Mouse (Mus musculus): ENCODE data around the gene Rnf141. TPM values are rescaled to one million over a fixed set of nuclear protein-coding genes. Genes with fewer than 3 reads are reported as not detected.

Rnf141 gene
- polyA plus RNA-seq, 1 experiment, result 16.6 TPM

DNA sequence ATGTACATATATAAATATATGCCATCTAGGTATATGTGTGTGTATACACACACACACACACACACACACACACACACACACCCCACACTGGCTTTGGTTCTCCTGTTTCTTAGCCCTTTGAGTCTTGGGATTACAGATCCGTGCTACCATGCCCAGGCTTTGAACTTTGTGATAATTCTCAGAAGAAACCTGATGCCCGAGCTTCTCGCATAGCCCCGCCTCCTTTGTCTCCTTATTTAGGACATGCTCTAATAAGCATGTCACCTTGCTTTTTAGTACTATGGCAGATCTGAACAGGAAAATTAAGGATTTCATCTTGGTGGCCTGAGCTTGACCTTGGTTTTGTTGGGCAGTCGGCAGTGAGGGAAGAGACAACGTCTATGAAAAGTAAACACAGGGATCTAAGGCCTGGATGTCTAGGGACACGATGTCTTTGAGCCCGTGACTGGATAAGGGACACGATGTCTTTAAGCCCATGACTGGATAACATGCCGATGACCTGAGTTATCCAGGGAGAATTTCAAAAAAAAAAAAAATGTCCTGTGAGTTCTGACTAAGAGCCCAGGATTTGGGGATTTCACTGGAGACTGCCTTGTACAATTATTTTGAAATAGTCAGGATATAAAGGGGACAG, 61.3 kb downstream of the Rnf141 start:
- TF ChIP-seq CTCF (IDR thresholded peaks at IDR 0.05; ENCODE audit: borderline replicate concordance, control insufficient read depth, extremely low read depth, insufficient read depth, low read length, poor library complexity), result no peak
- Histone ChIP-seq H3K27ac (ENCODE audit: control insufficient read depth, insufficient read depth, low read length) (no peak overlapping the region), H3K4me1 (replicated peaks; ENCODE audit: control insufficient read depth, insufficient read depth, low read length) (no peaks in the 10 kb centered on the region), H3K36me3 (ENCODE audit: control insufficient read depth, insufficient read depth, low read length) (no peaks in the 10 kb centered on the region), H3K4me3 (ENCODE audit: control insufficient read depth, insufficient read depth, low read length) (no peak overlapping the region), H3K27me3 (ENCODE audit: control insufficient read depth, insufficient read depth, low read length) (no peaks in the 10 kb centered on the region)
- 92% methylated on average over 10 of the region's 10 CpGs for WGBS
- DNase-seq, result no peak

DNA sequence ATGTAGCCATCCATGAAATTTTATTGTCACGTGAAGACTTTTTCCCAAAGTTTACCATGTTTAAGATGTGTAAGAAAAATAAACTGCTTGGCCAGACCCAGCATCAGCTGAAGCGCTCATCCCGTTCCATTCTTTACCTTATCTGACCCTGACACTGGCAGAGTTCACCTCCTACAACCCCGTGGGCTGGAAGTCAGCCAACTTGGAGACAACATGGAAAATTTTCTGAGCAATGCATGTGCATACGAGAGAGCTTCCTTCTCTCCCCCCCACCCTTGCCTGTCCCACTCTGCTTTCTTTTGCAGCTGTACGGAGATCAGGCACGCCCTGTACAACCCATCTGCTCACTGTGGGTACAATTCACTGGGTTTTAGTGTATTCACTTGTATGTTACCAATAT, 62.1 kb downstream of the Rnf141 start:
- no peaks in the 10 kb centered on the region for H3K4me1 ChIP-seq (replicated peaks; ENCODE audit: control insufficient read depth, insufficient read depth, low read length)
- 87% methylated on average over 7 of the region's 7 CpGs for WGBS
- no peak for DNase-seq
- H3K36me3 ChIP-seq (ENCODE audit: control insufficient read depth, insufficient read depth, low read length), result no peaks in the 10 kb centered on the region
- H3K4me3 ChIP-seq (ENCODE audit: control insufficient read depth, insufficient read depth, low read length), result no peak overlapping the region
- no peak for TF ChIP-seq POLR2A (IDR thresholded peaks at IDR 0.05; ENCODE audit: control insufficient read depth, extremely low read depth, insufficient read depth, low read length, poor library complexity)
- TF ChIP-seq CTCF (IDR thresholded peaks at IDR 0.05; ENCODE audit: borderline replicate concordance, control insufficient read depth, extremely low read depth, insufficient read depth, low read length, poor library complexity), result no peak
- H3K27me3 ChIP-seq (ENCODE audit: control insufficient read depth, insufficient read depth, low read length), result no peaks in the 10 kb centered on the region
- no peak overlapping the region for H3K27ac ChIP-seq (ENCODE audit: control insufficient read depth, insufficient read depth, low read length)

DNA sequence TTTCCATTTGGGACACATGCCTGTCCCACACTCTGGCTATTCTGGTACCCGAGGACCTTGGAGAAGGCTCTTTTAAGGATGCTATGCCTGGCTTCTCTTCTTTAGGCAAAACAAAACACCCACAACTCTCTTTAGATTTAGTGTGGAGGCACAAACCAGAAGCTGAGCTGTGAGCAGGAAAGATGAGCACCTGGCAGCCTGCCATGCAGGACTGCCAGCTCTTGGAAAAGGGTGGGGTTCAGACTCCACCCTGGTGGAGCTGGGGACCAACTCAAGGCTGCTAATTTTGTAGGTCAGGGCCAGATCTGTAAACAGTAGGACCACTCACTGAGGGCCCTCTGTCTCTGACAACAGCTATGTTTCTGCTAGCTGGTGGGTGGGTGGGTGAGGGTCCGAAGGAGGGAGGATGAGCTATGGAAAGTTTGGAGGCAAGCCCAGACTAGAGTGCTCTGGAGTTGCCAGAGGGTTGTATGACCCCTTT, 63.0 kb downstream of the Rnf141 start:
- Histone ChIP-seq H3K4me1 (replicated peaks; ENCODE audit: control insufficient read depth, insufficient read depth, low read length) (no peaks in the 10 kb centered on the region), H3K4me3 (ENCODE audit: control insufficient read depth, insufficient read depth, low read length) (no peak overlapping the region), H3K27me3 (ENCODE audit: control insufficient read depth, insufficient read depth, low read length) (no peaks in the 10 kb centered on the region), H3K27ac (ENCODE audit: control insufficient read depth, insufficient read depth, low read length) (no peak overlapping the region), H3K36me3 (ENCODE audit: control insufficient read depth, insufficient read depth, low read length) (no peaks in the 10 kb centered on the region)
- DNase-seq, result no peak
- TF ChIP-seq POLR2A (IDR thresholded peaks at IDR 0.05; ENCODE audit: control insufficient read depth, extremely low read depth, insufficient read depth, low read length, poor library complexity), result no peak
- TF ChIP-seq CTCF (IDR thresholded peaks at IDR 0.05; ENCODE audit: borderline replicate concordance, control insufficient read depth, extremely low read depth, insufficient read depth, low read length, poor library complexity), result no peak
- 94% methylated on average over 2 of the region's 2 CpGs for WGBS

DNA sequence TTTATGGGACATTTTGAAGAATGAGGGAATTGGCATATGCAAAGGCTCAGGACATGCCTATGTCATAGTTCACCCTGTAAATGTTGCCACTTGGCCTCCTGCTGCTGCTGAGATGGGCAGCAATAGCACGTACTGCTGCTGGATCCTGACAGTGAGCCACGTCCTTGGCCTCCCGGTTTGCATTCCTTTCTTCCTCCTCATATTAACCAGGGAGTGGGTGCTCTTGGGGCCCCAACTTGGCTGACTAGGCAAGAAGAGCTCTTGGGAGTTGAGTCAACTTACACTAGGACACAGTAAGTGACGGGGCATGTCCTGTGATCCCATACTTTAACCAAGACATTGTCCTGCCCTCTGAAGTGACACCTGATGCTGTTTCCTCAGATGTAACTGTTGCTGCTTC, 63.7 kb downstream of the Rnf141 start:
- no peak overlapping the region for H3K27ac ChIP-seq (ENCODE audit: control insufficient read depth, insufficient read depth, low read length)
- WGBS, result 88% methylated on average over 4 of the region's 4 CpGs

DNA sequence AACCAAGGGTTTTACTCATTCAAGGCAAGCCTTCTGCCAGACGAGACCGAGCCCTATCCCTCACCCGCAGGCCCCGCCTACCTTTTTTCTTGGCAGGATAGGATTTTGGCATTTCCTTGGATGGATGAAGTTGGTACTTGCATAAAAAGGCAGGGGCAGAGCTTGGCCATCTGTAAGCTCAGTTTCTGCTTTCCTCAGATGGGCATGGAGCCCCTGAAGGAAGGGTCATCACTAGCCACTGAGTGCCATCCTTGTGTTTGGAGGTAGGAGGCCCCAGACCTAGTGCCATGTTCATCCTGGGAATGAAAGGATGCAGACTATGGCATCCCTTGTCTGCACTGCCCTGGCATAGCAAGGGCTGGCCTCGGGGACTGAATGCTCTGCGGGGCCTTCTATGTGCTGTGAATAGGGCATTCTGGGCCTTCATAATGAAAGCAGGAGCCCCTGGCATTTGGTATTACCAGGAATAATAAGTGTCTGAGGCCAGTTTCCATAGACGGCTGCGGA, 64.6 kb downstream of the Rnf141 start:
- H3K4me3 ChIP-seq (ENCODE audit: control insufficient read depth, insufficient read depth, low read length), result no peak overlapping the region
- no peaks in the 10 kb centered on the region for H3K4me1 ChIP-seq (replicated peaks; ENCODE audit: control insufficient read depth, insufficient read depth, low read length)
- H3K27me3 ChIP-seq (ENCODE audit: control insufficient read depth, insufficient read depth, low read length), result no peaks in the 10 kb centered on the region
- 97% methylated on average over 8 of the region's 8 CpGs for WGBS
- H3K36me3 ChIP-seq (ENCODE audit: control insufficient read depth, insufficient read depth, low read length), result no peaks in the 10 kb centered on the region
- DNase-seq, result no peak
- H3K27ac ChIP-seq (ENCODE audit: control insufficient read depth, insufficient read depth, low read length), result no peak overlapping the region
- no peak for TF ChIP-seq CTCF (IDR thresholded peaks at IDR 0.05; ENCODE audit: borderline replicate concordance, control insufficient read depth, extremely low read depth, insufficient read depth, low read length, poor library complexity)
- TF ChIP-seq POLR2A (IDR thresholded peaks at IDR 0.05; ENCODE audit: control insufficient read depth, extremely low read depth, insufficient read depth, low read length, poor library complexity), result no peak

More for the DNA sequence above, 63.7 kb downstream of the Rnf141 start:
- no peak overlapping the region for H3K4me3 ChIP-seq (ENCODE audit: control insufficient read depth, insufficient read depth, low read length)
- DNase-seq, result no peak
- TF ChIP-seq CTCF (IDR thresholded peaks at IDR 0.05; ENCODE audit: borderline replicate concordance, control insufficient read depth, extremely low read depth, insufficient read depth, low read length, poor library complexity) (no peak), POLR2A (IDR thresholded peaks at IDR 0.05; ENCODE audit: control insufficient read depth, extremely low read depth, insufficient read depth, low read length, poor library complexity) (no peak)
- H3K27me3 ChIP-seq (ENCODE audit: control insufficient read depth, insufficient read depth, low read length), result no peaks in the 10 kb centered on the region
- H3K4me1 ChIP-seq (replicated peaks; ENCODE audit: control insufficient read depth, insufficient read depth, low read length), result no peaks in the 10 kb centered on the region
- H3K36me3 ChIP-seq (ENCODE audit: control insufficient read depth, insufficient read depth, low read length), result no peaks in the 10 kb centered on the region

DNA sequence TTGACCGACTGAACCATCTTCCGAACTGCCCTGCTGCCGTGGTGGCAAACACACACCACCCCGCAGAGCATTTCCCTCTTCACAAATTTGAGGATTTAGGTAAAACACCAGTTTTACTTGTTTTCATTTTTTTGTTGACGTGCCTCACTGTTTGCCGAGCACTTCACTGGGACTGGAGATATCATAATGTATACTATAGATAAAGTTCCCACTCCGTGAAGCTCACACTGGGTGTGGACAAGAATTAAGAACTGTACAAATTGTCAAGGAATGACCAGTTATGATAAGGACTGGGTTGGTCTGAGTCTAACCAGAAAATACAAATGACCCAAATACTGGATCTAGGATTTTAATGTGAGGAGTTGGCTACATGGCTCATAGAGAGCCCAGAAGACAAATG, 65.3 kb downstream of the Rnf141 start:
- 98% methylated on average over 7 of the region's 7 CpGs for WGBS
- DNase-seq, result no peak
- H3K4me1 ChIP-seq (replicated peaks; ENCODE audit: control insufficient read depth, insufficient read depth, low read length), result no peaks in the 10 kb centered on the region
- H3K27ac ChIP-seq (ENCODE audit: control insufficient read depth, insufficient read depth, low read length), result no peak overlapping the region
- H3K4me3 ChIP-seq (ENCODE audit: control insufficient read depth, insufficient read depth, low read length), result no peak overlapping the region
- H3K27me3 ChIP-seq (ENCODE audit: control insufficient read depth, insufficient read depth, low read length), result no peaks in the 10 kb centered on the region
- TF ChIP-seq POLR2A (IDR thresholded peaks at IDR 0.05; ENCODE audit: control insufficient read depth, extremely low read depth, insufficient read depth, low read length, poor library complexity), result no peak
- no peak for TF ChIP-seq CTCF (IDR thresholded peaks at IDR 0.05; ENCODE audit: borderline replicate concordance, control insufficient read depth, extremely low read depth, insufficient read depth, low read length, poor library complexity)
- H3K36me3 ChIP-seq (ENCODE audit: control insufficient read depth, insufficient read depth, low read length), result no peaks in the 10 kb centered on the region
